Mouse (Mus musculus) c-Kit-negative CD71-positive TER-119-positive erythroid progenitor cells, embryonic 14.5 days (primary cell): ENCODE measurements around the gene Grwd1.

Experiments
- DNase-seq: peaks from one replicate; pipeline ENCODE4 v3.0.0-alpha.2; 2013; ENCODE audit warnings: low read depth, low spot score

Gene Grwd1

GRCm38 (mm10) chr7:45800001-45800400, 30.7 kb downstream of the Grwd1 start:
- no peak for DNase-seq

- DNase-seq, result no peak
Measured at GRCm38 (mm10) chr7:45798931-45799330, 31.8 kb downstream of the Grwd1 start.

- no peak for DNase-seq
Measured at GRCm38 (mm10) chr7:45798511-45798836, 32.3 kb downstream of the Grwd1 start.

GRCm38 (mm10) chr7:45797661-45798510, 32.9 kb downstream of the Grwd1 start:
- DNase-seq, result no peak

GRCm38 (mm10) chr7:45796950-45797349, 33.8 kb downstream of the Grwd1 start:
- DNase-seq, result peak; percentile 64

GRCm38 (mm10) chr7:45794971-45795370, 35.8 kb downstream of the Grwd1 start:
- no peak for DNase-seq

- DNase-seq, result no peak
Measured at GRCm38 (mm10) chr7:45793969-45794585, 36.7 kb downstream of the Grwd1 start.

GRCm38 (mm10) chr7:45793240-45793639, 37.5 kb downstream of the Grwd1 start:
- DNase-seq, result no peak

GRCm38 (mm10) chr7:45791756-45792490, 38.8 kb downstream of the Grwd1 start:
- DNase-seq, result no peak

GRCm38 (mm10) chr7:45790721-45791120, 40.0 kb downstream of the Grwd1 start:
- DNase-seq, result no peak

GRCm38 (mm10) chr7:45787642-45788041, 43.1 kb downstream of the Grwd1 start:
- no peak for DNase-seq

- DNase-seq, result no peak
Measured at GRCm38 (mm10) chr7:45786661-45787413, 43.9 kb downstream of the Grwd1 start.

- DNase-seq, result no peak
Measured at GRCm38 (mm10) chr7:45786136-45786578, 44.6 kb downstream of the Grwd1 start.

GRCm38 (mm10) chr7:45785388-45786135, 45.2 kb downstream of the Grwd1 start:
- no peak for DNase-seq

- DNase-seq, result no peak
Measured at GRCm38 (mm10) chr7:45784524-45785372, 46.0 kb downstream of the Grwd1 start, which contains the start of gene Sult2b1. Sult2b1 (minus strand) TSS chr7:45784669.

- no peak for DNase-seq
Measured at GRCm38 (mm10) chr7:45783511-45784091, 47.1 kb downstream of the Grwd1 start, which contains the start of gene Lmtk3. Lmtk3 (plus strand) TSS chr7:45783738.

GRCm38 (mm10) chr7:45782271-45782670, 48.5 kb downstream of the Grwd1 start:
- no peak for DNase-seq

- DNase-seq, result no peak
Measured at GRCm38 (mm10) chr7:45779081-45779641, 51.6 kb downstream of the Grwd1 start.

- DNase-seq, result no peak
Measured at GRCm38 (mm10) chr7:45775237-45775636, 55.5 kb downstream of the Grwd1 start.
